Mouse (Mus musculus) hindlimb bud, embryonic 11.5 days (tissue): Measurements from ENCODE around the gene Olfr259.

ENCODE experiments used
- DNase-seq: peaks from one replicate; pipeline ENCODE4 v3.0.0-alpha.2; 2012; ENCODE audit warnings: low read depth, low spot score; ENCODE audit errors: extremely low spot score

Olfr259 gene

GRCm38 (mm10) chr2:87114467-87114866, at the start of gene Olfr259:
TSS of gene Olfr259 (minus strand) at chr2:87114567.
- no peak for DNase-seq

- no peak for DNase-seq
Measured at GRCm38 (mm10) chr2:87152524-87152923, 38.2 kb upstream of the Olfr259 start, which contains the start of gene Olfr1111. TSS of gene Olfr1111 (minus strand) at chr2:87152624.

- no peak for DNase-seq
Measured at GRCm38 (mm10) chr2:87140200-87140599, 25.8 kb upstream of the Olfr259 start, which contains the start of gene Olfr1110. TSS of gene Olfr1110 (minus strand) at chr2:87140300.

GRCm38 (mm10) chr2:87095908-87096307, 18.5 kb downstream of the Olfr259 start, which contains the start of gene Olfr1109:
TSS of gene Olfr1109 (minus strand) at chr2:87096008.
- DNase-seq: no peak

GRCm38 (mm10) chr2:87075717-87076116, 38.6 kb downstream of the Olfr259 start, which contains the start of gene Olfr1107:
TSS of gene Olfr1107 (minus strand) at chr2:87075817.
- no peak for DNase-seq
